Mouse (Mus musculus) liver, adult 2 months (tissue): ENCODE data around the gene Sept8. TPM values are rescaled to one million over a fixed set of nuclear protein-coding genes. Genes with fewer than 3 reads are reported as not detected.

Source experiments
- DNase-seq: peaks from one replicate; pipeline ENCODE4 v3.0.0-alpha.2; 2011; ENCODE audit warnings: low read depth, low spot score; ENCODE audit errors: extremely low read depth
- H3K27ac ChIP-seq: fragments of 200-500 bp; replicated peaks from 2 replicates; pipeline ENCODE4 v1.5.1; 2012; ENCODE audit warnings: low read depth, mild to moderate bottlenecking, control low read depth, inconsistent platforms, low read length; ENCODE audit not compliant: insufficient read depth
- H3K27me3 ChIP-seq: fragments of 200-500 bp; 2 replicates; pipeline ENCODE4 v1.6.1; 2012; ENCODE audit warnings: mild to moderate bottlenecking, moderate library complexity, low read length, inconsistent platforms; ENCODE audit not compliant: control insufficient read depth, insufficient read depth
- H3K36me3 ChIP-seq: fragments of 200-500 bp; 2 replicates; pipeline ENCODE4 v1.6.1; 2012; ENCODE audit warnings: low read length, inconsistent platforms; ENCODE audit not compliant: control insufficient read depth, insufficient read depth
- H3K4me1 ChIP-seq: fragments of 200-500 bp; 2 replicates; pipeline ENCODE4 v1.6.1; 2011; ENCODE audit warnings: low read length; ENCODE audit not compliant: control insufficient read depth, insufficient read depth
- H3K4me3 ChIP-seq: fragments of 200-500 bp; 2 replicates; pipeline ENCODE4 v1.5.1; 2011; ENCODE audit warnings: low read depth, mild to moderate bottlenecking, control low read depth, low read length, moderate library complexity; ENCODE audit not compliant: insufficient read depth
- H3K79me2 ChIP-seq: fragments of 200-500 bp; 2 replicates; pipeline ENCODE4 v1.6.1; 2012; ENCODE audit warnings: inconsistent platforms, mild to moderate bottlenecking, low read length, moderate library complexity; ENCODE audit not compliant: control insufficient read depth, insufficient read depth
- H3K9ac ChIP-seq: fragments of 200-500 bp; 2 replicates; pipeline ENCODE4 v1.6.1; 2012; ENCODE audit warnings: low read depth, mild to moderate bottlenecking, control low read depth, inconsistent platforms, low read length
- CTCF ChIP-seq: fragments of 200-500 bp; IDR thresholded peaks from 2 replicates; pipeline ENCODE4 v1.5.1; 2011; ENCODE audit warnings: low read depth, low read length, control low read depth
- POLR2A ChIP-seq: fragments of 200-500 bp; IDR thresholded peaks from 2 replicates; pipeline ENCODE4 v1.6.1; 2011; ENCODE audit warnings: low read length, control low read depth; ENCODE audit not compliant: insufficient read depth; ENCODE audit errors: extremely low read depth
- WGBS: fragments of 180-500 bp; shearing (Covaris S2); methylation state at CpG from one replicate; pipeline ENCODE4 v1.1.7; 2018; 5-methylcytosine and 5-hydroxymethylcytosine counted together
- polyA plus RNA-seq: library from polyadenylated mRNA; depleted of rRNA; stranded (reverse); fragments of >200 nt; gene quantifications from 2 replicates; pipeline ENCODE4 v1.2.3, GENCODE M21; 2012
- total RNA-seq: library from RNA; depleted of rRNA; stranded (reverse); fragments of >200 nt; gene quantifications from 2 replicates; pipeline ENCODE4 v1.2.3, GENCODE M21; 2014

Gene Sept8
- total and polyA plus RNA-seq, 2 experiments: 1.7 to 2.0 TPM

DNA sequence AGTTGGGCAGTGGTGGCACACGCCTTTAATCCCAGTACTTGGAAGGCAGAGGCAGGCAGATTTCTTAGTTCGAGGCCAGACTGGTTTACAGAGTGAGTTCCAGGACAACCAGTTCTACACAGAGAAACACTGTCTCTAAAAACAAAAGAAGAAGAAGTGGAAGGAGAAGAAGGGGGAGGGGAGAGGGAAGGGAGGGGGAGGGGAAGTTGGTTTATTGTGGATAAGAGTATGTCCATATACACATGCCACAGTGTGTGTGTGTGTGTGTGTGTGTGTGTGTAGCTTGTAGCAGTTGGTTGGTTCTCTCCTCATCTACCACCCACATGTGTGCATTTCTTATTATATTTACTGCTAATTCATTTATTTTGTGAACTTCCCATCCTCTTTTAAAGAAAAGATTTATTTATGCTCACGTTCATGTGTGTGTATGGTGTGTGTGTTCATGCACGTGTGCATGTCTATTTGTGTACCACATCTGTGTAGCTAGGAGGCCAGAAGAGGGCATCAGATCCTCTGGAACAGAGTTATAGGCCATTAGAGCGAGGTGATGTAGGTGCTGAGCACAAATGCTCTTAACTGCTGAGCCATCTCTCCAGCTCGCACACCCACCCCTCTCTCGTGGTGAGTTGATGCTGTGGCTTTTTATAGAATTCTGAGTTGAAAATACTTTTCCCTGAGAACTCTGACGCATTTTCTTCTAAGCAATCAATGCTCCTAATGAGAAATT lies 16.9 kb upstream of the Sept8 start:
- Histone ChIP-seq H3K79me2 (no peaks in the 10 kb centered on the region), H3K4me1 (no peaks in the 10 kb centered on the region), H3K9ac (no peak overlapping the region), H3K36me3 (no peaks in the 10 kb centered on the region), H3K4me3 (no peak overlapping the region), H3K27ac (no peak overlapping the region), H3K27me3 (no peaks in the 10 kb centered on the region)
- 76% methylated on average over 8 of the region's 8 CpGs for WGBS
- TF ChIP-seq POLR2A (no peak), CTCF (no peak)
- DNase-seq: no peak

DNA sequence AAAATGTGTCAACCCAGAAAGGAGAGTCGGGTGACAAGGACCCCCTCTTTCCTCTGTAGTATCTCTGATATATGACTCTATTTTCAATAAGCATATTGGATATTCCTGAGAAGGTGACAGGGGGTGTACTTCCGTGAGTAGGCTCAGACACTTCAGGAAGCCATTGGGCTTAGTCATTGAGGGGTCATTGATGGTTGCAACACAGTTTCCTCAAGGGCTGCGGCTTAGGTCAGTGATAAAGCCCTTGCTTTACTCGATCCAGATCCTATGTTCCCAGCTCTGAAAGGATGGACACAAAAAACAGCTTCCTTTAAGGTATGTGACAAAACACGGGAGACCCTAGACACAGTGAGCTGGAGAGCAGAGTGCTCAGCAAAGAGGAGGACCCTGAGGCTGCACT lies 15.3 kb upstream of the Sept8 start:
- H3K9ac ChIP-seq: no peak overlapping the region
- H3K4me1 ChIP-seq: no peaks in the 10 kb centered on the region
- DNase-seq: no peak
- 72% methylated on average over 5 of the region's 5 CpGs for WGBS
- H3K36me3 ChIP-seq: no peaks in the 10 kb centered on the region
- H3K79me2 ChIP-seq: no peaks in the 10 kb centered on the region
- no peak overlapping the region for H3K4me3 ChIP-seq
- no peaks in the 10 kb centered on the region for H3K27me3 ChIP-seq
- no peak overlapping the region for H3K27ac ChIP-seq
- TF ChIP-seq CTCF (no peak), POLR2A (no peak)

DNA sequence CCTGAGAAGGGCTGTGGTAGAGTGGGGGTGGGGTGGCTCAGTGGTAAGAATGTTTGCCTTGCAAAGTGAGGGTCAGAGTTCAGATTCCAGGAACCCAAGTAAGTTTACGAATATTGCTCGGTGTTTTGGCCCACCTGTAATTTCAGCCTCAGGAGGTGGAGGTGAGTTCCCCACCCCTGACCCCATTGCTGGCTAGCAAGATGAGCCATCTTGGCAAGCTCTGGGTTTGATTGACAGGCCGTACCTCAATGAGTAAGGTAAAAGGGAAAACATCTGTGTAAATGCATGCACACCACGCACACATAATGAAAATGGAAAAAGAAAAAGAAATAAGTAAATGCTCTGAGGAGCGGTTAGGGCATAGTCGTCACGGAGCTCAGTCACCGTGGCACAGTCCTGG lies 14.7 kb upstream of the Sept8 start:
- no peak overlapping the region for H3K4me3 ChIP-seq
- no peaks in the 10 kb centered on the region for H3K4me1 ChIP-seq
- no peak for DNase-seq
- no peaks in the 10 kb centered on the region for H3K36me3 ChIP-seq
- no peak overlapping the region for H3K27ac ChIP-seq
- 89% methylated on average over 8 of the region's 8 CpGs for WGBS
- no peak overlapping the region for H3K9ac ChIP-seq
- TF ChIP-seq POLR2A (no peak), CTCF (no peak)
- H3K79me2 ChIP-seq: no peaks in the 10 kb centered on the region
- no peaks in the 10 kb centered on the region for H3K27me3 ChIP-seq

DNA sequence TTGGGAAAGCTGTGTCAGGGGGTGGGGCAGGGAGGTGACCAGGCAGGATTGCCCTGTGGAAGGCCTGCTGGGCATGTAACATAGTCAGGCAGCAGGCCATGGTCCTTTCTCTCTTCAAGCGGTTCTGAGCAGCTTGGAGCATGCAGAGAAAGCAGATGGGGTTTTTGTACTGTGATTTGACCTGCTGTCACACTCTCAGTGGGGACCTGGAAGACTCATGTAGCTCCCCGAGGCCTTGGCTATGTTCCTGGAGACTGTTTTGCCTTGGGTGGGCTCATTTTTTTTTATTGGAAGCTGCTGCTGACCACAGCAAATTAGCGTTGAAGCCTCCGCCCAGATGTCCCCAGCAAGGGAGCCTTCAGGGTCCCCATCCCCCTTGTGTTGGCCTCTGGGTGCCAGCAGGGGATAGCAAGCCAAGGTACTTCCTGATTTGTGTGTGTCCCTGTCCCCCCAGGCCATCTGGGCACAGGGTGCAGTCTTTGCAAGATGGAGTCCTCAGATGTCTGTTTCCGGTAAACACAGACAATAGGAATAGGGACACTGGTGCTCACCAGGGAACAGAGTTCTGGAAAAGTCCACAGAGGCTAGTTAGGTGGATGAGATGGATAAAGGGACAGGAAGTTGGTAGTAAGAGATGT lies 13.9 kb upstream of the Sept8 start:
- H3K27ac ChIP-seq: no peak overlapping the region
- no peaks in the 10 kb centered on the region for H3K4me1 ChIP-seq
- DNase-seq: no peak
- no peaks in the 10 kb centered on the region for H3K79me2 ChIP-seq
- TF ChIP-seq CTCF (no peak), POLR2A (no peak)
- no peak overlapping the region for H3K4me3 ChIP-seq
- WGBS: 94% methylated on average over 5 of the region's 5 CpGs
- no peaks in the 10 kb centered on the region for H3K27me3 ChIP-seq
- H3K9ac ChIP-seq: no peak overlapping the region
- no peaks in the 10 kb centered on the region for H3K36me3 ChIP-seq

DNA sequence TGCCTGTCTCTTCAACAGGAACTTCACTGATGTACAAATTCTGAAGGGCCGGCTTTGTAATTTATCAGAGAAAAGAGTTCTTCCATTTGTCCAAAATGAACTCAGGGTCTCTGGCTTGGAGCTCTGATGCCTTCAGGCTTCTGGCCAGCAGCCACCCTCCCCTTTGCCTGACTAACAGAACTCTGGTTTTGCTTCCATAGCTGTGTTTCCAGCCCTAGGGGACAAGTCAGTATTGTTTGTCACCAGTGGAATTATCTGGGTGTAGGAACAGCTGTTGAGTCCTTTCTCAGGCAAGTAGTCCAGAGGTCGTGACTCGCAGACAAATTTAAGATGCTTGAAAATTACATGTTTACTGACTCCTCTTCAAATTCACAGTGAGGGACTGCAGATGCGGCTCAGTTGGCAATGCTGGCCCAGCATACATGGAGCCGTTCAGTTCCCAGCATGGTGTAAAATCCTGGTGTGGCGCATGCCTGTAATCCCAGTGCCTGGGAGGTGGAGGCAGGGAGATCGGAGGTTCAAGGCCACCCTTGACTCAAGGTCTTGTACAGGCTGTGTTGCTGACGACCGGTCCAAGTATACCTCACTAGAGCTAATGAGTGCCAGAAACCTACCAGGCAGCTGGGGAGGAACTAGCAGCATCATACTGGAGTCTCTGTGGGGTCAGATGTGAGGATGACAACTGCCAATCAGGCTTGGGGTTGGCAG lies 11.8 kb upstream of the Sept8 start:
- Histone ChIP-seq H3K36me3 (no peaks in the 10 kb centered on the region), H3K4me3 (no peak overlapping the region), H3K4me1 (no peaks in the 10 kb centered on the region), H3K27ac (no peak overlapping the region), H3K27me3 (no peaks in the 10 kb centered on the region), H3K79me2 (no peaks in the 10 kb centered on the region), H3K9ac (no peak overlapping the region)
- TF ChIP-seq POLR2A (no peak), CTCF (no peak)
- peak; percentile 12 for DNase-seq
- WGBS: 90% methylated on average over 9 of the region's 9 CpGs
